Mouse (Mus musculus) liver, postnatal 0 days (tissue): ENCODE measurements around the gene Ric8a.

ENCODE experiments used
- CTCF ChIP-seq: sonication (generic); IDR thresholded peaks from 2 replicates; pipeline ENCODE4 v1.5.1; 2016; ENCODE audit warnings: antibody characterized with exemption, low read depth
- EP300 ChIP-seq: IDR thresholded peaks from 2 replicates; pipeline ENCODE4 v1.6.1; 2016; ENCODE audit warnings: antibody characterized with exemption, low read depth, mild to moderate bottlenecking

DNA sequence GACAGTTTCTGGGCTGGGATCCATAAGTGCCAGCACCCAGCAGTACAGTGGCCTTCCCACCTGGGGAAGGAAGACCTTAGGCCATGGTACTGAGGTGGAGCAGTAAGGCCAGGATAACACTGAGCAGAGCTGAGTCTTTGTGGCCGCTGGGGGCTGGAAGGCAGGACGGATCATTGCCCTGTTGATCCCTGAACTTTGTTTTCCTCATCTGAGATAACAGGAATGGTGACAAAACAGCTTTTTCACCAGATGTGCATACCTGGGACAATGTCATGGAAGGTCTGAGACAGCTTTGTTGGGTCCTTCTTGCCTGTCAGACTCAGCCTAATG, 21.0 kb upstream of the Ric8a start:
- TF ChIP-seq CTCF (no peak), EP300 (no peak)
